Mouse (Mus musculus): Measurements from ENCODE around the gene Myzap. TPM values are rescaled to one million over a fixed set of nuclear protein-coding genes. Genes with fewer than 3 reads are reported as not detected.
A peak's percentile ranks its signal among the peaks of the same experiment; 100 is the strongest.

Gene Myzap
- 7.9 and 8.9 TPM in 2 replicates for polyA plus RNA-seq (2015; fragmentation: Nextera tagmentation; extraction: Ambion mirVana)

DNA sequence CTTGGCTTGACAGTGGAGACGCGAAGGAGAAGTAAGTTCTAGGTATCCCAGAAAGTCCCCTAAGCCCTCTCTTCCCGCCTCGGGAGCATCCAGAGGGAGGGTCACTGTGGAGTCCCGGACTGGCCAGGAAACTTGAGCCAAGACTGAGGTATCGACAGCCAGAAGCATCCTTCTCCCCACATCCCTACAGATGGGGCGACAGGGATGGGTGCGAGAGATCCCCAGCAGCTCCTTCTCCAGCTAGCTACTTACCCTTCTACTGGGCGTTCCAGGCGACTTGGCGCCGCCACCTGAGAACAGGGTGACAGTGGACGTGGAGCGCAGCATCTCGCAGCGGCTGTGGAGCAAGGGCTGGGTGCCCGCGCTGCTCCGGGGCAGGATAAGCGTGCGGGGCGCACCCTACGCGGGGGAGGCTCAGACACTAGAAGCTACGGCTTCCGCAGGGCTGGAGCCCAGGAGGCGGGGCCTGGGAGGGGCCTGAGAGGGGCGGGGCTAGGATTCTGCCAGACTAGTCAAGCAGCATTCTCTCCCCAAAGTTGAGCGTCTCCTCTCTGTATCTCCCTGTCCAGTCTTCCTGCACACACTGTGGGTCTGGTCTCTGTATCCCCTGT, at the start of gene Myzap:
Gene Myzap, minus strand, starts transcription at position 423 of the 611 bp plus-strand sequence.
- no peak within 1 kb of the TSS; the same call in 1 of the 2 replicates for H3K27ac ChIP-seq (ENCODE audit: low read length)
- no peaks in the 10 kb centered on the region for H3K27me3 ChIP-seq (replicated peaks; ENCODE audit: control insufficient read depth, insufficient read depth, low read length)
- peak within 1 kb of the TSS; percentile 75 for H3K9ac ChIP-seq (ENCODE audit: low read depth, low read length)
- H3K4me2 ChIP-seq (ENCODE audit: low read depth, low read length), result peak within 1 kb of the TSS; percentile 93
- peaks cover 8% of the 10 kb centered on the region for H3K4me1 ChIP-seq (ENCODE audit: control insufficient read depth, insufficient read depth, low read length)
- H3K9me3 ChIP-seq (ENCODE audit: control insufficient read depth, low read length), result no peaks in the 10 kb centered on the region
- no peaks in the 10 kb centered on the region for H3K36me3 ChIP-seq (ENCODE audit: control insufficient read depth, insufficient read depth, low read length)
- peak; percentile 97 for ATAC-seq
- peak within 1 kb of the TSS; percentile 67 for H3K4me3 ChIP-seq (ENCODE audit: low read length)
- 2% methylated on average over 26 of the region's 29 CpGs for WGBS

- no peaks in the 10 kb centered on the region for H3K27me3 ChIP-seq (replicated peaks; ENCODE audit: control insufficient read depth, insufficient read depth, low read length)
- no peak for ATAC-seq
- no peaks in the 10 kb centered on the region for H3K36me3 ChIP-seq (ENCODE audit: control insufficient read depth, insufficient read depth, low read length)
- no peaks in the 10 kb centered on the region for H3K9me3 ChIP-seq (ENCODE audit: control insufficient read depth, low read length)
- H3K4me1 ChIP-seq (ENCODE audit: control insufficient read depth, insufficient read depth, low read length), result no peaks in the 10 kb centered on the region
- H3K27ac ChIP-seq (ENCODE audit: low read length), result no peak overlapping the region
- no peak overlapping the region for H3K9ac ChIP-seq (ENCODE audit: low read depth, low read length)
- no peak overlapping the region for H3K4me3 ChIP-seq (ENCODE audit: low read length)
- H3K4me2 ChIP-seq (ENCODE audit: low read depth, low read length), result no peak overlapping the region
- 84% methylated on average over 4 of the region's 4 CpGs for WGBS
Measured at GRCm38 (mm10) chr9:71640361-71640927, 48.3 kb upstream of the Myzap start.

- Histone ChIP-seq H3K27ac (ENCODE audit: low read length) (no peak overlapping the region), H3K9ac (ENCODE audit: low read depth, low read length) (no peak overlapping the region), H3K4me2 (ENCODE audit: low read depth, low read length) (no peak overlapping the region), H3K27me3 (replicated peaks; ENCODE audit: control insufficient read depth, insufficient read depth, low read length) (no peaks in the 10 kb centered on the region), H3K36me3 (ENCODE audit: control insufficient read depth, insufficient read depth, low read length) (no peaks in the 10 kb centered on the region), H3K4me1 (ENCODE audit: control insufficient read depth, insufficient read depth, low read length) (no peaks in the 10 kb centered on the region), H3K4me3 (ENCODE audit: low read length) (no peak overlapping the region), H3K9me3 (ENCODE audit: control insufficient read depth, low read length) (no peaks in the 10 kb centered on the region)
- ATAC-seq, result no peak
- WGBS, result 65% methylated on average over 11 of the region's 11 CpGs
Measured at GRCm38 (mm10) chr9:71638198-71638597, 46.0 kb upstream of the Myzap start.

- Histone ChIP-seq H3K4me3 (ENCODE audit: low read length) (no peak overlapping the region), H3K4me1 (ENCODE audit: control insufficient read depth, insufficient read depth, low read length) (no peaks in the 10 kb centered on the region), H3K27ac (ENCODE audit: low read length) (no peak overlapping the region), H3K27me3 (replicated peaks; ENCODE audit: control insufficient read depth, insufficient read depth, low read length) (no peaks in the 10 kb centered on the region), H3K9ac (ENCODE audit: low read depth, low read length) (no peak overlapping the region), H3K9me3 (ENCODE audit: control insufficient read depth, low read length) (no peaks in the 10 kb centered on the region), H3K36me3 (ENCODE audit: control insufficient read depth, insufficient read depth, low read length) (no peaks in the 10 kb centered on the region), H3K4me2 (ENCODE audit: low read depth, low read length) (no peak overlapping the region)
- ATAC-seq, result no peak
- WGBS, result 82% methylated on average over 1 of the region's 1 CpGs
Measured at GRCm38 (mm10) chr9:71636854-71637253, 44.7 kb upstream of the Myzap start.

DNA sequence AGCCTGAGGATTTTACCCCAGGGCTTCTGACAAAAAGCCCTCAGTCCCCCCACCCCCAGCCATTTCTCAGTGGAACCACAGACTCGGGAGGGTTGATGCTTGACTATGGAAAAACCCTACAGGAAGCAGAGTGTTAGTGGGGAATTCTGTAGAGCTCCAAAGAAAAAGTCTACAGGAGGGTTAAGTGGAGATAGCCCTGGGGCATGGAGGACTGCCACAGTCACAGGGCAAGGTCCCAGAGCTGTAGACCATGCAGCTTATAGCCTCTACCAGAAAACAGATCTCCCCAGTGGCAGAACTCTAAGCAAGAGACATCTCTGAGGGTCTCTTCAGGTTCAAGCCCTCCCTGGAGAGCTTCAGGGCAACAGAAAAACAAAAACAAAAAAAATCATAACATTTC, 43.5 kb upstream of the Myzap start:
- 61% methylated on average over 1 of the region's 1 CpGs for whole genome bisulfite sequencing
- Histone ChIP-seq H3K27me3 (replicated peaks; ENCODE audit: control insufficient read depth, insufficient read depth, low read length) (no peaks in the 10 kb centered on the region), H3K9ac (ENCODE audit: low read depth, low read length) (no peak overlapping the region), H3K9me3 (ENCODE audit: control insufficient read depth, low read length) (no peaks in the 10 kb centered on the region), H3K27ac (ENCODE audit: low read length) (no peak overlapping the region), H3K4me1 (ENCODE audit: control insufficient read depth, insufficient read depth, low read length) (no peaks in the 10 kb centered on the region), H3K36me3 (ENCODE audit: control insufficient read depth, insufficient read depth, low read length) (no peaks in the 10 kb centered on the region), H3K4me3 (ENCODE audit: low read length) (no peak overlapping the region), H3K4me2 (ENCODE audit: low read depth, low read length) (no peak overlapping the region)
- no peak for ATAC-seq

GRCm38 (mm10) chr9:71634916-71635315, 42.8 kb upstream of the Myzap start:
- Histone ChIP-seq H3K27me3 (replicated peaks; ENCODE audit: control insufficient read depth, insufficient read depth, low read length) (no peaks in the 10 kb centered on the region), H3K27ac (ENCODE audit: low read length) (no peak overlapping the region), H3K4me1 (ENCODE audit: control insufficient read depth, insufficient read depth, low read length) (no peaks in the 10 kb centered on the region), H3K4me3 (ENCODE audit: low read length) (no peak overlapping the region), H3K9ac (ENCODE audit: low read depth, low read length) (no peak overlapping the region), H3K36me3 (ENCODE audit: control insufficient read depth, insufficient read depth, low read length) (no peaks in the 10 kb centered on the region), H3K4me2 (ENCODE audit: low read depth, low read length) (no peak overlapping the region), H3K9me3 (ENCODE audit: control insufficient read depth, low read length) (no peaks in the 10 kb centered on the region)
- ATAC-seq, result no peak
- WGBS, result 90% methylated on average over 2 of the region's 2 CpGs

- Histone ChIP-seq H3K27me3 (replicated peaks; ENCODE audit: control insufficient read depth, insufficient read depth, low read length) (no peaks in the 10 kb centered on the region), H3K4me2 (ENCODE audit: low read depth, low read length) (no peak overlapping the region), H3K9me3 (ENCODE audit: control insufficient read depth, low read length) (no peaks in the 10 kb centered on the region), H3K9ac (ENCODE audit: low read depth, low read length) (no peak overlapping the region), H3K4me3 (ENCODE audit: low read length) (no peak overlapping the region), H3K27ac (ENCODE audit: low read length) (no peak overlapping the region), H3K36me3 (ENCODE audit: control insufficient read depth, insufficient read depth, low read length) (no peaks in the 10 kb centered on the region), H3K4me1 (ENCODE audit: control insufficient read depth, insufficient read depth, low read length) (no peaks in the 10 kb centered on the region)
- no peak for ATAC-seq
- WGBS, result 57% methylated on average over 6 of the region's 6 CpGs
Measured at GRCm38 (mm10) chr9:71628921-71629320, 36.8 kb upstream of the Myzap start.

DNA sequence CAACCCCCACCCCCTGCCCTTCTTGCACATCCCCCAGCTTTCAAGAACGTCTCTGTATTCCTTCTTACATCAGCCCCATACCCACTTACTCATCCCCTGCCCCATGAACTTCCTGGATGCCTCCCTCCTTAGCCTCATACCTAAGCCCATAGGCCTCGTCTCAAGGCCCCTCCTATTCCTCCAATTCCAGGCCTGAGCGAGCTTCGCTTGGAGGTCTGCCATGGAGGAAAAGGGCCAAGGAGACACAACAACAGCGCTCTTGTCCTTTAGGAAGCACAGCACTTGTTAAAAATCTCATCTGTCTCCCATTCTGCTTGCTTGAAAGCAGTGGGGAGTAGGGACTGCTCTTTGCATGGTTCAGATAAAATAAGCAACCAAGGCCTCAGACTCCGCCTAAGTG, 36.1 kb upstream of the Myzap start:
- no peak overlapping the region for H3K9ac ChIP-seq (ENCODE audit: low read depth, low read length)
- H3K4me1 ChIP-seq (ENCODE audit: control insufficient read depth, insufficient read depth, low read length), result no peaks in the 10 kb centered on the region
- no peaks in the 10 kb centered on the region for H3K9me3 ChIP-seq (ENCODE audit: control insufficient read depth, low read length)
- H3K4me3 ChIP-seq (ENCODE audit: low read length), result no peak overlapping the region
- no peak overlapping the region for H3K27ac ChIP-seq (ENCODE audit: low read length)
- no peaks in the 10 kb centered on the region for H3K27me3 ChIP-seq (replicated peaks; ENCODE audit: control insufficient read depth, insufficient read depth, low read length)
- H3K4me2 ChIP-seq (ENCODE audit: low read depth, low read length), result no peak overlapping the region
- no peaks in the 10 kb centered on the region for H3K36me3 ChIP-seq (ENCODE audit: control insufficient read depth, insufficient read depth, low read length)
- WGBS, result 82% methylated on average over 6 of the region's 6 CpGs
- ATAC-seq, result no peak

DNA sequence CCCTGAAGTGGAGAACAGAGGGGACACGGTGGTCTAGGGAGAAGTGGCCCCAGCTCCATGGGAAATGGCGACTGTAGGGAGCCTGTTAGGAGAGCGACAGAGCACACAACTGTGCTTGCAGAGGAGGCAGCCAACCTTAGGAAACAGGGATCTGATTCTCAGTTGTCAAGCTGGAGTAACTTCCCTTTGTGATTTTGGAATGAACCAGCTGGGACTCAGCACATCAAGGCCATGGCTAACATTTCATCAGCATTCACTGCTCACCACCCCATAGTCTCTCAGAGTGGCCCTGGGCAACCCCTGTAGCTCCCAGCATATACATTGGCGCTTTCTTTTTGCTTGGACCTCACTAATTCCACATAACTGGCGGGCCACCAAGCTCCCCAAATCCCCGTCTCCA, 33.8 kb upstream of the Myzap start:
- H3K4me1 ChIP-seq (ENCODE audit: control insufficient read depth, insufficient read depth, low read length), result no peaks in the 10 kb centered on the region
- H3K27me3 ChIP-seq (replicated peaks; ENCODE audit: control insufficient read depth, insufficient read depth, low read length), result no peaks in the 10 kb centered on the region
- H3K36me3 ChIP-seq (ENCODE audit: control insufficient read depth, insufficient read depth, low read length), result no peaks in the 10 kb centered on the region
- WGBS, result 92% methylated on average over 6 of the region's 6 CpGs
- no peak for ATAC-seq
- H3K4me2 ChIP-seq (ENCODE audit: low read depth, low read length), result no peak overlapping the region
- H3K9ac ChIP-seq (ENCODE audit: low read depth, low read length), result no peak overlapping the region
- no peaks in the 10 kb centered on the region for H3K9me3 ChIP-seq (ENCODE audit: control insufficient read depth, low read length)
- no peak overlapping the region for H3K27ac ChIP-seq (ENCODE audit: low read length)
- H3K4me3 ChIP-seq (ENCODE audit: low read length), result no peak overlapping the region

Measured in intestine, embryonic 16.5 days (tissue).